Mouse (Mus musculus) NIH3T3 (cell line): ENCODE results near the gene Abcf3.

Source experiments
- DNase-seq: peaks from one replicate; pipeline ENCODE4 v3.0.0-alpha.2; 2012; ENCODE audit warnings: low read depth

Gene Abcf3

DNA sequence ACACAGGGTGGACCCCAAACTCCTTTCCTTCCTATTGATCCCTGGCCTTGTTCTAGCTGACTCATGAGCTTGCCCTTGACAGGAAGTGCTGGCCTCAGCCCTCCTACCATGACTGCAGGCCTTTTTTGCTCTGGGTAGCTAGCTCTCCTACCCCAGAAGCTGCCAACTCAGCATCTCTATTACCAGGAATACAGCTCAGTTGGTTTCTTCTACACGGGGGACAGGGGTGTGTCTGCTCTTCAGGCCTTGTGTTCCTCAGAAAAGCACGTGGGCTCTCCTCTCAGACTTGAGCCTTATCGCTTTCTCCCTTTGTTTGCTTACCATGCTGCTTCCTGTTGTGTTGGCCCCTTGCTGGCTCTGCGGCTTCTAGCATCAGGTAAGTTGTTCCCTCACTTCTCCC, 7.9 kb upstream of the Abcf3 start:
- DNase-seq: no peak

DNA sequence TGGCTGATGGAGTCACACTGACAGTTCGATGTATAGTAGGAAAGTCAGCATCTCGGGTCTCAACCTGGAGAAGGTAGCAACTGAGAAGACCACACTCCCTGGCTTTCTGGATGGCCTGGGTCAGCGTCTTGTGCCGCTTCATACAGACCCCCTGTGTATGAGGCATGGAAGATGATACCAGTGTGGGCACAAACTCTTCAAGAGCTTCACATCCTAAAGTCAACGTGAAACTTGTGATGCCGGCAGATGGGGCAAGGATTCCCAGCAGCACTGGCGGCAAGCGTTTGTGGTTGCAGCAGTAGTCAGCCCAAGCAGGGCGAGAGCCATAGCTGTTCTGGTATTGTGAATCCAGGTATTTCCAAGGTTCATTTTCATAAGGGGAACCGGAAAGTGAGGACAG, 2.7 kb upstream of the Abcf3 start:
- no peak for DNase-seq

DNA sequence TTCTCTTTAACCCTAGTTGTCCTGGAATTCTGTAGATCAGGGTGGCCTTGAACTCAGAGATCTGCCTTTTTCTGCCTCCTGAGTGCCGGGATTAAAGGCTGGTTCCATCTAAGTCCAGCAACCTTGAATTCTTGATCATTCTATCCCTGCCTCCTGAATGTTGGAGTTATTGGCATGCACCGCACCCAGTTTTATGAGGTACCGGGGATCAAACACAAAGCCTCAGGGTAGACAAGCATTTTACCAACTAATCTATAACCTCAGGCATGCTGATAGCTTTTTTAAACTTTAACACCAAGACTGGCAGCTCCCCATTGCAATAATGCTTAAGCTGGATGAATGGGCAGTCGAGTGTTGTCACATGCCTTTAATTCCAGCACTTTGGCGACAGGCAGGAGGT, 954 bp upstream of the Abcf3 start:
- DNase-seq: no peak

DNA sequence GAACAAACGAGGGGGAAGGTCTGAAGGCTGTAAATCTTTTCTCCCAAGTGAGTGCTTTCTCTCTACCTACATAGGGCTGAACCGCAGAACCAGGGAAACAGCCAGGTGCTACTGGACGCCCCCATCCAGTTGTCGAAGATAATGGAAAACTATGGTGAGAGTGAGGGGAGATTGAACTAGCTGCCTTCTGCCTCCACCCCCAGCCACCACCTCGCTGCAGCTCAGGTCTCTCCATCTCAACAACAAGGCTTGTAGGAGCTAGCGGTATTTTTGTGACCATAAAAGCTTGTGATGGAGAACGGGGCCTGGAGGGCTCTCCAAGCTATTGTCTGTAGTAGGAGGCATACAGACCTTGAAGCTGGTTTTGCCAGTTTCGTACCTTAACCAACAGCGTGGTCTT, 784 bp downstream of the Abcf3 start:
- no peak for DNase-seq

DNA sequence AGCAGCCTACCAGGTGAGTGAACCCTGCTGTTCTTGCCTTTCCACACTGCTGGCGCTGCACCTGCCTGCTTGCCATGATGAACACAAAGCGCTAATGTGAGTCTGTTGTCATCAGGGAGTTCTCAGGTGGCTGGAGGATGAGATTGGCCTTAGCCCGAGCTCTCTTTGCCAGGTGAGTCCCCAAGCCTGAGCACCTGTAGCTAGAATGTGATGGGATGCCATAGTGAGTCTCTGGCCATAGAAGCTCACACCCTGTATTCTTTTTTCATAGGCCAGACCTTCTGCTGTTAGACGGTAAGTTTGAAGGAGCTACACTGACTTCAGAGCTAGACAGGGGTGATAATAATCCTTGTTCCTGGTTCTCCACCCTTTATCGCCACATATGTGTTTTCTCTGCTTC, 3.3 kb downstream of the Abcf3 start:
- DNase-seq: no peak

DNA sequence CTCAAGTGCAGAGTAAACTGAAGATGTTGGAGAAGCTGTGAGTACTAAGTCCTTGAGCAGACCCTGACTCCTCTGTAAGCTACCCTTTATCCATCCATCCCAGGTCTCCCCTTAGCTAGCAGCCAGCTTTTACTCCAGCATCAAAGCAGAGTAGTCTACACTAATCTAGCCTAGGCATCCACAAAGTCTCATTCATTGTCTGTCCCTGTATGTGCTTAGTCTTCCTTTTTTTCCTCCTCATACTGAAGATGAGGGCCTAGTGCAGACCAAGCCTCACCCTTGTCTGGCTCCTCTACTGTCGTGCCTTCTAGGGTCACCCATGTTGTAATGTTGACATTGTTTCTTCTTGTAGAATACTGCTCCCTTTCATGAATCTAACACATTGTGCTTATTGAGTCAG, 4.2 kb downstream of the Abcf3 start:
- no peak for DNase-seq

DNA sequence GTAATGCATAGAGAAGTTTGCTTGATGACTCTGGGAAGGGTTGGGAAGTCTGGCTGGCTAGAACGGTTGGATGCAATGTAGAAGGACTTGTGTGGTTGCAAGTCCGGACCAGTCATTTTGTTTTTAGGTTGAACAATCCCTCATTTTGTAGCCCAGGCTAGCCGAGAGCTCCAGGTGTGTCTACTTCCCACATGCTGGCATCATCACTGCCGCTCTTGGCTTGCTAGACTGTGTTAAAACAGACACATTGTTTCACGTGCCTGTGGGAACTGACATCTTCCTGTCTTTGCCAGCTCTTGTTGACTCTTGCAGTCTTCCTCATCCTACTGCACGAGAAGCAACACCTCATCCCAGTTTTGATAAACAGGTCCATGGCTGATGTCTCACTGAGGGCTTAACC, 6.6 kb downstream of the Abcf3 start:
- DNase-seq: no peak

DNA sequence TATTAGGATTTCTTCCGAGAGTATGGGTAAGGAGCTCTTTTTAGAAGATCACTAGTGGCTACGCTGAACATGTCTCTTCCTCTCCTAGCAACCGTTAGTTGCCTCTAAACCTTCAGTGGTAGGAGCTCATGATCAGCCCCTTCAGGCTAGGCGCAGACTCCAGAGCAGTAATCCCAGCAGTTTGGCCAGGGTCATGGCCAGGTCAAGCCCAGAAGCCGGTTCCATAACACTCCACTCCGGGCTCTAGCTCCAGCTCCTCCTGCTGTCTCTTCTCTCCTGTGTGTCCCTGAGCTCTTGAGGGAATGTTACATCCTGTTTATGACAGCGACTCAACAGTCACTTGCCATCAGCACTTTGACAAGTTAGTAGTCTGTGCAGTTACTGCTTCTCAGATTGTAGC, 9.0 kb downstream of the Abcf3 start:
- no peak for DNase-seq

DNA sequence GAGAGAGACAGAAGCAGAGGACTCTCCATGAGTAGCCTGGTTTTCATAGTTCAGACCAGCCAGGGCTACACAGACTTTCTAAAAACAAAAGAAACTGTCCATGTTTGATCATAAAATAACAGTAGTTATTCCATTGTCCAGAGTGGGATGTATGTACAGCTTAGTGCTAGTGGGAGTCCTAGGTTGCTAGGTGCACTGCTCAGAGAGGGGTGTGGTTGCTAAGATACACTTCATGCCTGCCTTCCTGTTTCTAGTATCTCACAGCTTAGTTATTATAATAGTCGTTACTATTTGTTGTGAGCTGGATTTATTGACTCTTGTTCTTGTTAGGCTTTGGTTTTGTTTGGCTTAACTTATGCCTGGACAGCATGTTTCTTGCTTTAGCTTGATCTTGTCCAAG, 16.7 kb downstream of the Abcf3 start:
- no peak for DNase-seq

DNA sequence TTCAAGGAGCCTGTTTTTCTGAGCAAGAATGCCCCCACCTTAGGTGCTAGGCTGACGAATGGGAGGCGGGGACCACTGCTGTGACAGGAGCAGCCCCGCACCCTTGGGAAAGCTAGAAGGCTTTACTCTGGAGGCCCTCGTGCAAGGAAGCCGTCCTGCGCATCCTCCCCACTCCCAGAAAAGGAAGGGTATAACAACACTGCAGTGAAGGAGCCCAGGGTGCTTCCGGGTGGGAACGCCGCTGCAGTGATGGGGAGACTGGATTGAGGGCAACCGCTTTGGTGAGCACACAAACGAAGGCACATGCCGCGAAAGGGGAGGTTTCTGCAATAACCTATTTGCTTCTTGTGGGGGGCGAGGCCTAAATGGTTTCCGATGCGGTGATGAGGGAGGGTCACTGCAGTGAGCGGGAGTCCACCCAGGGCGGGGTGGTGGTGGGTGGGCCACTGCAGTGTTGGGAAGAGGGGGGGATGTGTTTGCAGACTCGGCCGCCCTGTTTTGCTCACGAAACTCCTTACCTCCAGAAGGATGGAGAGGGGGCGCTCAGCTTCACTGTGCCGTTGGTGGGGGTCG, 41.1 kb downstream of the Abcf3 start, which contains the start of gene Vwa5b2:
Gene Vwa5b2, plus strand, starts transcription at position 106 of the 573 bp plus-strand sequence.
- no peak for DNase-seq

DNA sequence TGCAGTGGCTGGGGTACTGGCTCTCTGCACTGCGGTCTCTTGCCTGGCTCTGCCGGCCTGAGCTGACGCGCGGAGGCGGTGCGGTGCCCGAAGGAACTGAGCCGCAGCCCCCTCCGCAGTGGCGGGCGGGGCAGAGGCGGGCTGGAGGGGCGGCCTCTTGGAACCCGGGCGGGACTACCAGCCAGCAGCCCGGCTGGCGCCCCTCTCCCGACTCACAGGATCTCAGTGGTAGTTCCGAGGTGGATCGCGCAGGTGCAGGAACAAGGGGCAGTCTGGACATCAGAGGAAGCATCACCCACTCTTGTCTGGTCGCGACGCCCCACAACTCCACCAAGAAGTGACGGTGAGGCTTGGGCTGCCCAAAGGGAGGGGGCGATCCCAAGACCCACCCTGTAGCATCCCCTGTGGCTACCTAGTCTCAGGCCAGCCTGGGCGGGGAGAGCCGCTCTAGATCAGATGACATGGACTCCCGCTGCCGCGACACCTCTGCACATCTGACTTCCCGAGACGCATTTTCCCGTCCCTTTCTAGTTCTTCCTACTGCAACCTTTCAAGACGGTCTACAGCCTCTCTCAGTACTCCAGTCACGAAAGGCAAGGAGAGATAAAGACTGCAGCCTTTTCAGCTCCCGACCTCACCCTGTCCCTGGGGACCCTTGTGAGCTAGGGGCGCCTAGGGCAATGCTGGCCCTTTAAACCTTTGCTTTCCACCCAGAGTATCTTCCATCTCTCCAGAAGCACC, 41.7 kb downstream of the Abcf3 start:
- no peak for DNase-seq

DNA sequence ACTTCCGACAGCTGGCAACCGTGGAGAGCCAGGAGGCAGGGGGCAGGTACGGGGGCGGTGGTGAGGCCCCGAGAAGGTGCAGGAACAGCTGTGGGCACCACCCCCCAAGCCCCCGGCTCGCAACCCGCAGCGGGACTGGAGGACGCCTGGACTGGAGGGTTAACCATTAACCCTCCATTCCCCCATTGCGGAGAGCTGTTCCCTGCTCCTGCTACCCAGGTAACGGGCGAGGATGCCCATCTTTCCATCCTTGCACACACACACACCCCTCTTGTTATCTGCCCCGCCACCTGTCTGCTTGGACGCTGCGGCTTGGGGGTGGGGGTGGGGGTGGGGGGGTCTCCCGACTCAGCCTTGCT, 42.3 kb downstream of the Abcf3 start:
- no peak for DNase-seq

DNA sequence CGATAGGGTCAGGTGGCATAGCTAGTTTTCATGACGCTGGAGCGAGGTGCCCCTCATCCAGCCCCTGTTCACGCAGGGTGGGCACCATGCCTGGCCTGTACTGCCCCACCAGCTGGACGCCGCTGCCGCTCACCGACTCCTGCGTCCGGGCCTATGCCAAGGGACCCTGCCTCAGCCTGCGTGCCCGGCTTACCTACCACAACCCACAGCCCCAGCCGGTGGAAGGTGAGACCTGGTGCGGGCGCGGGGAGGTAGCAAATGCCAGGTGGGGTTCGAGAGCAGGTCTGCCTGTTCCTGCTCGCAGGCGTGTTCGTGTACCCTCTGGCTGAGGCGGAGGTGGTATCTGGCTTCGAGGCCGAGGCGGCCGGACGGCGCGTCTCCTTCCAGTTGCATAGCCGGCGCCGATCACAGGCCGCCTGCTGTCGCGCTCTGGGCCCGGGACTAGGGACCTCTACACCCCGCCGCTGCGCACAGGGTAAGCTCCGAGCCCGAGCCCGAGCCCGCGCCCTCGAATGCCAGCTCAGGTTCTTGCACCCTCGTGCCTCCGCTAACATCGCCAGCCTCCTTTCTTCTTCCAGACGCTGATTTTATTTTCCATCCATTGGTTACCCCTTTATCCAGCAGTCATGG, 42.8 kb downstream of the Abcf3 start:
- no peak for DNase-seq

DNA sequence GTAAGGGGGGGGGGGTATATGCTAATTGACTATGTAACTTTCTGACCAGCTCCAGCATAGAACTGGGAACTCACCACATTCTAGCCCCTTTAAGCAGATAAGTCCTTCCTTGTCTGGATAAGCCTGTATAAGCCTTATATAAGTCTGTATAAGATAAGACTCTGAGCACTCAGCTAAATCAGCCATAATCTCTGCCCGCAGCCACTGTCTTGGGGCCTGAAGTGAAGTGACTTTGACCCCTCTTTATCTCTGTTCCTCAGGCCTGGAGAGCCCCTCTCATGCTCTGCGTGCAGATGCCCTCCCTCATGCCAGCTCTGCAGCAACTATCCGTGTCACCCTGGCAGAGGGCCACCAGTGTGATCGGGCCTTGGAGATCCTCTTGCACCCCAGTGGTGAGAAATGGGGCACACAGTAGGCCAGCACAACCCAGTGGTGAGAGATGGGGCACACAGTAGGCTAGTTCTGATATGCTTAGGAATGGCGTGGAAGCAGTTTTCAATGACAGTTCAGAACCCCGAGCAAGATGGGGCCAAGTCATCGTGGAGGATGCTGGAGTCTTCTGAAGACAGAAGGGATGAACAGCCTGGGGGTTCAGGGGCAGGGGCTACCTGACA, 46.8 kb downstream of the Abcf3 start:
- no peak for DNase-seq

DNA sequence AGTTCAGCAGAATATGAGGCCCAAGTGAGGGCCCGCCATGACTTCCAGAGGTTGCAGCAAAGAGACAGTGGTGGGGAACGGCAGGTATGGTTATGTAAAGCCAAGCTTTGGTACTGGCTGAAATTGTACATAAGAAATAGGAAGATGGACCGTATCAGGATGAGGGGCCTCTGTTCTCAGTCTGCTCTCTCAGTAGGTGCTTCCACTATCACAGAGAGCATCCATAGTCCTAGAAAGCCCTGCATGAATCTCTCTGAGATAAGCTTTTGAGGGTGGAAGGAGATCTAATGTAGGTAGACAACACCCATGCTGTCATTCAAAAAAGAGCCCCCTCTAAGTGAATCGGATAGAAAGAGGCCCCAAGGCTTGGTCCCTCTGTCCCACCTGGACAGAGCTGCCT, 47.4 kb downstream of the Abcf3 start:
- no peak for DNase-seq

DNA sequence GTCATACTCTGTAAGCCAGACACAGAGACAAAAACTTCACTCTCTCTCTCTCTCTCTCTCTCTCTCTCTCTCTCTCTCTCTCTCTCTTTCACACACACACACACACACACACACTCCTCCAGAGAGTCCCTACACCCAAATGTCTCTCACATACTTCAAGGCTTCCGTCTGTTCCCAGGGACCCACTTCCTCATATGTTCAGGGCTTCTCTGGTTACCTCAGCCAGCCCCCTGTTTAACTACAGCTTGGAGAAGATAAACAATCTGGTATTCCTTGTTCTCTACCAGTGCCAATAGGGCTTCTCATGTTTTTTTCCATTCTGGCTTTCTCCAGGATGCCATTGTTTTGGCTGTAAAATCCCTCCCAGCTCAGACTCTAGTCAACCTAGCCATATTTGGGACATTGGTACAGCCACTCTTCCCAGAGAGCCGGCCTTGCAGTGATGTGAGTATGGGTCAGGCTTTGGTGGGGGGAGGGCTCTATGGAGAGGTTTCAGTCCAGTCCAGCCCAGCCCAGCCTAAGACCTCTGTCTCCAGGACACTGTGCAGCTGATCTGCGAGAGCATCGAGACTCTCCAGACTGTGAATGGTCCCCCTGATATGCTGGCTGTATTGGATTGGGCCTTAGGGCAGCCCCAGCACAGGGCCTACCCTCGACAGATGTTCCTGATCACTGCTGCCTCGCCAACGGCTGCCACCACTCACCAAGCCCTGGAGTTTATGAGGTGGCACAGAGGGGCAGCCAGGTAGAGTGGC, 48.5 kb downstream of the Abcf3 start:
- no peak for DNase-seq

DNA sequence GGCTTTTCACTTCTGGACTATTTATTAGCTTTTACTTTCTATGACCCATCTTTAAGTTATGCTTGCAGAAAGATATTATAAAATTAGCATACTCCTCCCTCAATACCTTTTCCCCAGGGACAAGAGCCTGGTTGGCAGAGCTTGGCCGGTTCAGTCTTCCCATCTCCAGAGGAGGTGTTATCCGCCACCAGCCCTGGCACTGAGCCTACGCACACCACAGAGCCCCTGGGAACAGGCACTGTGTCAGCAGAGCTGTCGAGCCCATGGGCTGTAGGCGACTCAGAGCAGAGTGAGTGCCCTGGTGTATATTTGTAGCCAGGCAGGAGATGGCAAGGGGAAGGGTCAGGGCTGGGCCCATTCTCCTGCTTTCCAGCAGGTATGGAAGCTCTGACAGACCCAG, 52.1 kb downstream of the Abcf3 start:
- peak; percentile 24 for DNase-seq

DNA sequence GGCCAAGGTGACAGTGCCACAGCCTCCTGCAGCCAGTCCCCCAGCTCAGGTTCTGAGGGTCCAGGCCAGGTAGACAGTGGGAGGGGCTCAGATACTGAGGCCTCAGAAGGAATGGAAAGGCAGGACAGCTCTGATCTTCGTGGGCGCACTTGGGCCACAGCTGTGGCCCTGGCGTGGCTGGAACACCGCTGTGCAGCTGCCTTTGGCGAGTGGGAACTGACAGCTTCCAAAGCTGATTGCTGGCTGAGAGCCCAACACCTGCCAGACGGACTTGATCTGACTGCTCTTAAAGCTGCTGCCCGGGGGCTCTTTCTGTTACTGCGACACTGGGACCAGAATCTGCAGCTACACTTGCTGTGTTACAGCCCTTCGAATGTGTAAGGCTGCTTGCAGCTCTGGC, 56.3 kb downstream of the Abcf3 start:
- DNase-seq: no peak

DNA sequence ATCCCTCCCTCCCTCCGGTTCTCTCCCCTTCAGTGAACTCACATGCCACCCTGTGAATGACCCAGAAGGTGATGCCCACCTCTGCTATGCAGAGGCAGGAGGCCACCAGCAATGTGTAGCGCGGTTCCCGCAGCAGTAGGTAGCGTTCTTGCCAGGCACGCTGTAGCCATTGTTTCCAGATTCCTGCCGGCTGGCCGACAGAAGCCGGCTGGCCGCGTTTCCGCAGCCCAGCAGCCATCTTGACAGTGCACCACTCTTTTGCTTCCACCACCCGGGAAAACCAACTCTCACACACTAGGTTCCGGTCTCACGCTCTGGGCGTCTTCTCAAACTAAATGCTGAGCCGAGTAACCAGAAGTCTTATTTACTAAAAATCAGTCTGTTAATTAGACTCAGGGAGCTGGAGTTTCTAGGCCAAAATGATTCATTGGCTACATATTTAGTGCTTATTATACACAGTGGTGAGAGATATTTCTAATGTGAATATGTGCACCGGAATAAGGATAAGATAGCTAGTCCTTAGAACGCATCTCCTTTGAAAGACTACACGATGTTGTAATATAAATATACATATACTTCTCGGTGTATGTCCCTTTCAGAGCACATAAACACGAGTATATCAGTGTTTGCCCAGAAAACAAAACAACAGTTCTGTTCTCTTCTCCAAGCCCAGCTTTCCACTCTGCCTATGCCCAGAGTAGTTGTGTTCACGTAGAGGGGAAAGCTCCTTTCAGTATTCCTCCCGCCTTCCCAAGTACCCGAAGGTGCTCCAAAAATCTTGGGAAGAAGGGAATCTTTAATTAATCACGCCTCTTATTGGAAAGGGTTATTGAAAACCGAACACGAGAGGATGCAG, 62.4 kb downstream of the Abcf3 start:
- peak; percentile 92 for DNase-seq
